Mouse (Mus musculus): ENCODE data around the gene Srprb. TPM values are rescaled to one million over a fixed set of nuclear protein-coding genes. Genes with fewer than 3 reads are reported as not detected.
A peak's percentile ranks its signal among the peaks of the same experiment; 100 is the strongest.

Srprb gene
- polyA plus RNA-seq, 2 experiments, result 17.1 to 18.4 TPM

DNA sequence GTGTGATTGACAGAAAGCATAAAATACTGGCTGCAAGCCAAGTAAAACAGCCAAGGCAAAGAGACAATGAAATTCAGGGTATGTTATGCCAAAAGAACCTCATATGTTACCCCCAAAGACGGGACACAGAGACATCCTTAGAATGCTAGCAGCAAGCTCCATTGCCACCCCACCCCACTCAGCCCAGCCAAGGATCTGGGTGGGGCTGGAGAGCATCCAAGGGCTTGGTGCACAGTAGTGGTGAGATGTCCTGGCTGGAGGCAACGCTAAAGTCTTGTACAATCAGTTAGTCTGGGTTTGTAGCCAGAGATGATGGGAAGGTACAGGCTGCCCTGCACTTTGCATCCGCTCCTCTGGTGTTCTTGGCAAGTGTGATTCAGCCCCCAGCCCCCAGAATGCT, 21.6 kb downstream of the Srprb start:
- Histone ChIP-seq H3K4me2 (ENCODE audit: low read depth) (peak overlapping the region; percentile 67), H3K27me3 (ENCODE audit: control insufficient read depth, insufficient read depth, low read length) (no peaks in the 10 kb centered on the region; the same call in 1 of the 2 replicates), H3K27ac (no peak overlapping the region), H3K4me3 (ENCODE audit: insufficient read depth in 1 of 2, low read depth in 2 of 2, low read length in 2 of 2) (peak overlapping the region; percentile 54 to 80), H3K9me3 (ENCODE audit: control insufficient read depth, low read length) (no peaks in the 10 kb centered on the region), H3K4me1 (replicated peaks; ENCODE audit: control insufficient read depth in 2 of 2, insufficient read depth in 2 of 2, low read length in 1 of 2) (peaks cover 4 to 8% of the 10 kb centered on the region in 2 experiments), H3K9ac (replicated peaks) (no peak overlapping the region; the same call in 1 of the 2 replicates), H3K36me3 (replicated peaks; ENCODE audit: control insufficient read depth, insufficient read depth, low read depth) (no peaks in the 10 kb centered on the region)
- ATAC-seq (ENCODE audit: insufficient read depth) (no peak), DNase-seq (ENCODE audit: low read depth in 3 of 3, low spot score in 3 of 3) (no peak)
- TF ChIP-seq CTCF (IDR thresholded peaks at IDR 0.05; ENCODE audit: low read depth) (no peak), EP300 (IDR thresholded peaks at IDR 0.05; ENCODE audit: low read depth) (no peak)
- 47% methylated on average over 3 of the region's 3 CpGs for WGBS (ENCODE audit: insufficient replicate concordance)

DNA sequence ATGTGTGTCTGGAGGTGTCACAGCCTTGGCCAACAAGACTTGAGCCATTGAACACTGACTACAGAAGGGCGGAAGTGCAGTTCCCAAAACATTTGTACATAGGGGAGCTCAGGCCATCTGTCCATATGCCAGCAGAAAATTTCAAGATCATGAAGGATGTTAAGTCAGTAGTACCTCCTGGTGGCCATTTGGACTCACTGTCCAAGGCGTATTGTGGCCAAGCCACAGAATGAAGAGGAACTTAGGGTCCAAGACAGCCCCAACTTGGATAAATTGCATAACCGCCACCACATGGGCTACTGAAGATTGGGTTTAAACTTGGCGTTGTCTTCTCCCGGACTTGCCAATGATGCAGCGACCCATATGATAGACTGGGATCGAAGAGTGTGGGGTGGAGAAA, 26.2 kb downstream of the Srprb start:
- Histone ChIP-seq H3K9me3 (ENCODE audit: control insufficient read depth, low read length) (no peaks in the 10 kb centered on the region), H3K27me3 (ENCODE audit: control insufficient read depth, insufficient read depth, low read length) (no peaks in the 10 kb centered on the region), H3K9ac (replicated peaks) (no peak overlapping the region), H3K27ac (no peak overlapping the region), H3K4me2 (ENCODE audit: low read depth) (no peak overlapping the region), H3K4me3 (ENCODE audit: insufficient read depth in 1 of 2, low read depth in 2 of 2, low read length in 2 of 2) (no peak overlapping the region), H3K4me1 (replicated peaks; ENCODE audit: control insufficient read depth in 2 of 2, insufficient read depth in 2 of 2, low read length in 1 of 2) (peaks cover 4% of the 10 kb centered on the region in 2 experiments), H3K36me3 (replicated peaks; ENCODE audit: control insufficient read depth, insufficient read depth, low read depth) (no peaks in the 10 kb centered on the region)
- ATAC-seq (ENCODE audit: insufficient read depth), result no peak
- TF ChIP-seq EP300 (IDR thresholded peaks at IDR 0.05; ENCODE audit: low read depth), result no peak
- no peak for TF ChIP-seq CTCF (IDR thresholded peaks at IDR 0.05; ENCODE audit: low read depth)
- 76% methylated on average over 7 of the region's 7 CpGs for WGBS (ENCODE audit: insufficient replicate concordance)
- no peak for DNase-seq (ENCODE audit: low read depth in 3 of 3, low spot score in 3 of 3)

DNA sequence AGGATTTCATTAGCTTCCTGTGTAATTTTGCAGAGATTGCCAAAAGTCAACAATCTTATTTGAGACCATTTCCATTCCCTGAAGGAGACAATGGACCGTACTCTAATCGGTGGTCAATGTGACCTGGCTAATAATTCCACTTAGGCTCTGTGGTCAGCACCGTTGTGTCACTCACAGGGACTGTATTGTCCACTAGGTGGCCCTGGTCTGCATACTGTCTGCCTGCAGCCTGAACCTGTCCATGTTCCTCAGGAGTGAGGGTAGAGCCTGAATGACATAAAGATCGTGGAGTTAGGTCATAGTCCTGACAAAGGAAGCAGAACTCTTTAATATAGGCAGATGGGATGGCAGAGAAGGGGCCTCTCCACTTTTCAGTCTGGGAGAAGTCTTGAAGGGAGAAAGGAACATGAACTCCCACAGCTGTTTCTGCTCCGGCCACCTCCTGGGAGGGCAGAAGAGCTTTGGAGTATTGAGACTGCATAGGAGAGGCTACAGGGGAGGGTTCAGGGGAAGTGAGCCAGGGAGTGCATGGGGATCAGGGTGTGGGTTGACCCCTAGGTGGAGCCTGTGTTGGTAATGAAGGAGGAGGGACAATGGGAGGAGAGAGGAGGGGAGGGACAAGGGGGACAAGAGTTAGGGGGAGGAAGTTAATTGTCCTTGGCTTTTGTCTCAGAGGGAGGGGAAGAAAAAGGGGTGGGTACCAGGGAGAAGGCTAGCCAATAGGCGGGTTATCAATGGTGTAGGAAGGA, 27.0 kb downstream of the Srprb start:
- DNase-seq (ENCODE audit: low read depth in 3 of 3, low spot score in 3 of 3) (no peak), ATAC-seq (ENCODE audit: insufficient read depth) (no peak)
- H3K9me3 ChIP-seq (ENCODE audit: control insufficient read depth, low read length), result no peaks in the 10 kb centered on the region
- WGBS (ENCODE audit: insufficient replicate concordance), result 37% methylated on average over 6 of the region's 6 CpGs
- no peak overlapping the region for H3K27ac ChIP-seq
- no peak overlapping the region for H3K9ac ChIP-seq (replicated peaks)
- no peak for TF ChIP-seq EP300 (IDR thresholded peaks at IDR 0.05; ENCODE audit: low read depth)
- TF ChIP-seq CTCF (IDR thresholded peaks at IDR 0.05; ENCODE audit: low read depth), result peak; percentile 77
- no peaks in the 10 kb centered on the region for H3K27me3 ChIP-seq (ENCODE audit: control insufficient read depth, insufficient read depth, low read length)
- no peaks in the 10 kb centered on the region for H3K4me1 ChIP-seq (replicated peaks; ENCODE audit: control insufficient read depth in 2 of 2, insufficient read depth in 2 of 2, low read length in 1 of 2)
- H3K36me3 ChIP-seq (replicated peaks; ENCODE audit: control insufficient read depth, insufficient read depth, low read depth), result no peaks in the 10 kb centered on the region
- H3K4me2 ChIP-seq (ENCODE audit: low read depth), result no peak overlapping the region
- no peak overlapping the region for H3K4me3 ChIP-seq (ENCODE audit: insufficient read depth in 1 of 2, low read depth in 2 of 2, low read length in 2 of 2)

DNA sequence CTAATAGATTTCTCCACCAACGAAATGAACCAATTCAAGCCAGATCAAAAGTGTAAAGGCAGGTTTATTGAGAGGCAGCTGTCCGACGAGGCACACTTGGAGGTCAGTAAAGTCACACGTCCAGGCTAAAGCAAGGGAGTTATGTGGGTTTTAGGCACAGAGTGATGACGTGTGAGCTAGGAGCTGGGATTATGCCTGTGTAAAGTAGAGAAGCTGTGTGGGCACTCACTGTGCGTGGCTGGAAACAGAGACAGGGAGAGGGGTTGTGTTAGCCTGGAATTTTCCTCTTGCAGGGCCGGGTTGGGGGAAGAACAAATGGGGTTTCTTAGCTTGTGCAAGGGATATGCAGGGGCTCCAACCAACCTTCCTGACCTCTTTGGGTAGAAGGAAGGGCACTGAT, 33.2 kb downstream of the Srprb start:
- Histone ChIP-seq H3K36me3 (replicated peaks; ENCODE audit: control insufficient read depth, insufficient read depth, low read depth) (no peaks in the 10 kb centered on the region), H3K4me3 (ENCODE audit: insufficient read depth in 1 of 2, low read depth in 2 of 2, low read length in 2 of 2) (no peak overlapping the region), H3K27me3 (ENCODE audit: control insufficient read depth, insufficient read depth, low read length) (no peaks in the 10 kb centered on the region), H3K9ac (replicated peaks) (no peak overlapping the region), H3K27ac (no peak overlapping the region), H3K9me3 (ENCODE audit: control insufficient read depth, low read length) (no peaks in the 10 kb centered on the region), H3K4me2 (ENCODE audit: low read depth) (no peak overlapping the region), H3K4me1 (replicated peaks; ENCODE audit: control insufficient read depth in 2 of 2, insufficient read depth in 2 of 2, low read length in 1 of 2) (no peaks in the 10 kb centered on the region)
- DNase-seq (ENCODE audit: low read depth in 3 of 3, low spot score in 3 of 3) (no peak), ATAC-seq (ENCODE audit: insufficient read depth) (no peak)
- no peak for TF ChIP-seq EP300 (IDR thresholded peaks at IDR 0.05; ENCODE audit: low read depth)
- no peak for TF ChIP-seq CTCF (IDR thresholded peaks at IDR 0.05; ENCODE audit: low read depth)
- 58% methylated on average over 7 of the region's 7 CpGs for WGBS (ENCODE audit: insufficient replicate concordance)

DNA sequence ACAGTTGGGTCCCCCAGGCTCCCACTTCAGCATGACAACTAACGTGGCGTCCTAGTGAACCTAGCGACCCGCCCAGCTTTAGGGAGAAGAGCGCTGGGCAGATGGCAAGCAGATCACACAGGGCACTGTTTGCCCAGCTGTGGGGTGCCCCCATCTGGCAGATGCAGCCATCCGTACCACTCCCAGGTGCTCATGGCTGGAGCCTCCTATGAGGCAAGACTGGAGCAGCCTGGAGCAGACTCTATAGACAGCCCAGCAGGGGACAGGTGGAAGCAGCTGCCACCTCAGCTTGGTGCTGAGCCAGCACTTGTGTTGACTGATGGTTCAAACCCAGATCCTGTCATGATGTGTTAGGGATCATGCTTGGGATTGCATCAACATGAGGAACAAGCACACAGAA, 33.9 kb downstream of the Srprb start:
- Histone ChIP-seq H3K27ac (no peak overlapping the region), H3K9me3 (ENCODE audit: control insufficient read depth, low read length) (no peaks in the 10 kb centered on the region), H3K9ac (replicated peaks) (no peak overlapping the region), H3K27me3 (ENCODE audit: control insufficient read depth, insufficient read depth, low read length) (no peaks in the 10 kb centered on the region), H3K36me3 (replicated peaks; ENCODE audit: control insufficient read depth, insufficient read depth, low read depth) (no peaks in the 10 kb centered on the region), H3K4me2 (ENCODE audit: low read depth) (no peak overlapping the region), H3K4me3 (ENCODE audit: insufficient read depth in 1 of 2, low read depth in 2 of 2, low read length in 2 of 2) (no peak overlapping the region), H3K4me1 (replicated peaks; ENCODE audit: control insufficient read depth in 2 of 2, insufficient read depth in 2 of 2, low read length in 1 of 2) (no peaks in the 10 kb centered on the region)
- ATAC-seq (ENCODE audit: insufficient read depth) (no peak), DNase-seq (ENCODE audit: low read depth in 3 of 3, low spot score in 3 of 3) (no peak)
- TF ChIP-seq EP300 (IDR thresholded peaks at IDR 0.05; ENCODE audit: low read depth), result no peak
- TF ChIP-seq CTCF (IDR thresholded peaks at IDR 0.05; ENCODE audit: low read depth), result no peak
- 66% methylated on average over 6 of the region's 6 CpGs for WGBS (ENCODE audit: insufficient replicate concordance)

Data from liver, embryonic 14.5 days (tissue).